Mouse (Mus musculus) liver, postnatal 0 days (tissue): ENCODE data around the gene Eri3. TPM values are rescaled to one million over a fixed set of nuclear protein-coding genes. Genes with fewer than 3 reads are reported as not detected.

Source experiments
- ATAC-seq: fragments of 200-750 bp; cut with Nextera tagmentation; 2 replicates; pipeline ENCODE4 v1.8.0; 2017; ENCODE audit warnings: mild to moderate bottlenecking, moderate library complexity
- DNase-seq: peaks from one replicate; pipeline ENCODE4 v3.0.0-alpha.2; 2016
- H3K27ac ChIP-seq: fragments of 300-500 bp; sonication (generic); 2 replicates; pipeline ENCODE4 v1.5.1; 2014; ENCODE audit warnings: antibody characterized with exemption, moderate library complexity, mild to moderate bottlenecking, low read depth
- H3K27me3 ChIP-seq: fragments of 300-500 bp; sonication (generic); 2 replicates; pipeline ENCODE4 v1.6.1; 2014; ENCODE audit warnings: low read length, control low read depth, mixed read lengths; ENCODE audit not compliant: insufficient read depth
- H3K36me3 ChIP-seq: fragments of 300-500 bp; sonication (generic); replicated peaks from 2 replicates; pipeline ENCODE4 v1.6.1; 2014; ENCODE audit warnings: mild to moderate bottlenecking, control low read depth, low read length, moderate library complexity, mixed read lengths; ENCODE audit not compliant: insufficient read depth
- H3K4me1 ChIP-seq: fragments of 300-500 bp; sonication (generic); 2 replicates; pipeline ENCODE4 v1.6.1; 2014; ENCODE audit warnings: antibody characterized with exemption, mild to moderate bottlenecking, control low read depth; ENCODE audit not compliant: insufficient read depth
- H3K4me2 ChIP-seq: fragments of 300-500 bp; sonication (generic); 2 replicates; pipeline ENCODE4 v1.6.1; 2014; ENCODE audit warnings: low read depth, mild to moderate bottlenecking, low read length, moderate library complexity, mixed read lengths
- H3K4me3 ChIP-seq: fragments of 300-500 bp; sonication (generic); 2 replicates; pipeline ENCODE4 v1.5.1; 2014; ENCODE audit warnings: low read depth, low read length
- H3K9ac ChIP-seq: fragments of 300-500 bp; sonication (generic); replicated peaks from 2 replicates; pipeline ENCODE4 v1.6.1; 2014; ENCODE audit warnings: mild to moderate bottlenecking, moderate library complexity
- H3K9me3 ChIP-seq: fragments of 300-500 bp; sonication (generic); 2 replicates; pipeline ENCODE4 v1.6.1; 2016; ENCODE audit warnings: mild to moderate bottlenecking, control low read depth, low read length, mixed read lengths
- CTCF ChIP-seq: sonication (generic); IDR thresholded peaks from 2 replicates; pipeline ENCODE4 v1.5.1; 2016; ENCODE audit warnings: antibody characterized with exemption, low read depth
- EP300 ChIP-seq: IDR thresholded peaks from 2 replicates; pipeline ENCODE4 v1.6.1; 2016; ENCODE audit warnings: antibody characterized with exemption, low read depth, mild to moderate bottlenecking
- WGBS: fragments of 180-500 bp; shearing (Covaris S2); extraction: QIAGEN DNeasy Blood & Tissue Kit; methylation state at CpG from one replicate; pipeline ENCODE4 v1.1.7; 2014; ENCODE audit not compliant: insufficient replicate concordance; 5-methylcytosine and 5-hydroxymethylcytosine counted together
- polyA plus RNA-seq: library from polyadenylated mRNA; unstranded; fragments of >200 nt; fragmentation: Nextera tagmentation; extraction: Ambion mirVana; gene quantifications from 2 replicates; pipeline ENCODE4 v1.2.1, GENCODE M21; 2015

The Eri3 gene
- polyA plus RNA-seq, 1 experiment from 2014 or later, result 27.8 TPM

DNA sequence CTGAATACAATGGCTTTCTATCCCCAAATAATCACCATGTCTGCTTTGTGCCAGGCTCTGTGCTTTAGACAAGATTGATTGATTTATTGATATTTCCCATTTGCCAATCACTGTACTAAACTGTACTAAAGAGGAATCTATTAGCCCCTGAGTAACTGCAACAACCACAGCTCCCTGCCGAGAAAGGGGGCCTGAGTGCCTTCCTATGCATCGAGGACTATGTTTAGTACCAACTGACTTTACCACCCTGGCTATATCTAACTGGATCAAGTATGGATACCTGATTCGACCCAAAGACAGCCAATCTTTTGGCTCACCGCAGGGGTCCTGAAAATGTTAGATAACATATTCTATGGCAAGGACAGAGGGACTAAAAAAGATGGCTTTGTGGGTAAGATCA is 20.3 kb upstream of the Eri3 start:
- DNase-seq, result no peak
- H3K27ac ChIP-seq, result no peak overlapping the region
- TF ChIP-seq CTCF, result no peak
- TF ChIP-seq EP300, result no peak
- no peaks in the 10 kb centered on the region for H3K4me1 ChIP-seq
- WGBS, result 66% methylated on average over 4 of the region's 4 CpGs
- 0 out of 2 replicates have a peak, but pooled peaks cover 3% of the 10 kb centered on the region for H3K27me3 ChIP-seq
- no peak overlapping the region for H3K4me2 ChIP-seq
- no peak overlapping the region for H3K4me3 ChIP-seq
- no peaks in the 10 kb centered on the region for H3K9me3 ChIP-seq
- H3K9ac ChIP-seq, result no peak overlapping the region
- no peaks in the 10 kb centered on the region for H3K36me3 ChIP-seq
- ATAC-seq, result no peak

DNA sequence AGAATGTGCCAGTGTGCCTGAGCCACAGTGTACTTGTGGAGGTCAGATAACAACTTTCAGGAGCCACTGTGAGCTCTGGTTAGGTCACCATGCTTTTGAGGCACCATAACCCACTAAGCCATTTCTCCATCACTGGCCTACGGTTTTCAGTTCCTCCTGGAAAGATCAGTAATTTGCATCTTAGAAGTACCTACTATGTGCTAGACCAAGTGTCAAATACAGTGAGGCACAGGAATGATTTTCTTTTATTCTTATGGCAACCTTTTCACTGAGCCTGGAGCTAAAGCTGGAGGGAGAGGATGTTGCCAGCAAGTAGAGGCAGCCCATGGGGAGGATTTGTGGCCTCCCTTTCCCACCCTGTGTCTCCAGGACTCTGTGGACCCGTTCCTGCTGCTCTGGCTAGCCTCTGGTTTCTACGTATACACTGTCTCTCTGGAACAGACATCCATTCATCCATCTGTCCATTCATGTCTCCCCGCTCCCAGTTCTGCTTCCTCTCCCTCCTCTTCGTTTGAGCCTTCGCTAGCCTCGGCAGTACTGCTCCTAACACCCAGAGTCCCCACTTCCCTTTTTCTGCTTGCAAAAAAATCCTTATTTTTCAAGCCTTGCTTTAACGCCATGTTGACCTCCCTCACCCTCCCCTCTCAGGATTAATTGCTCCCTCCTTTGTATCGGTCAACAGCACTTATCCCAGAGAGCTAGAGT is 14.5 kb upstream of the Eri3 start:
- 30% methylated on average over 9 of the region's 9 CpGs for WGBS
- H3K9me3 ChIP-seq, result no peaks in the 10 kb centered on the region
- no peak overlapping the region for H3K4me2 ChIP-seq
- H3K9ac ChIP-seq, result no peak overlapping the region
- no peaks in the 10 kb centered on the region; the same call in 1 of the 2 replicates for H3K4me1 ChIP-seq
- no peak overlapping the region for H3K4me3 ChIP-seq
- DNase-seq (no peak), ATAC-seq (no peak)
- no peaks in the 10 kb centered on the region for H3K27me3 ChIP-seq
- TF ChIP-seq CTCF (no peak), EP300 (no peak)
- H3K36me3 ChIP-seq, result no peaks in the 10 kb centered on the region
- H3K27ac ChIP-seq, result no peak overlapping the region

DNA sequence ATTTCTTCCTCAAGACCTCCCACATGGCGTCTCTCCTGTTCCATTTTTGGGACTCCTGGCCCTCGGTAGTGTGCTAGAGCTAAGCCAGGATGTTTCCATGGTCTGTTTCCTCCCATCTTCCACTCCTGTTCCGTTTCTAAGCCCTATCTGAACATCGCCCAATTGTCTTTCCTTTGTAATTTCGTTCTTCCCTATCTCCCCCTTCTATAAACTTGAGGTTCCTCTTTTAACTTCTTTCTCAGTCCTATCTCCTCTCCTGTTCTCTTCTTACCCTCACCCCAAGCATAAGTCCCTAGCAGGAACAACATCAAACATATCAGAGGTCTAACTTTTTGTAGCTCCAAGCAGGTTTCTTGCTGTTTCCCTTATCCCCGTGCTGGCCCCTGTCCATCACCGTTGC is 13.2 kb upstream of the Eri3 start:
- no peak for TF ChIP-seq EP300
- no peak for TF ChIP-seq CTCF
- ATAC-seq, result no peak
- Histone ChIP-seq H3K4me3 (no peak overlapping the region), H3K27ac (no peak overlapping the region), H3K27me3 (no peaks in the 10 kb centered on the region), H3K9ac (no peak overlapping the region), H3K9me3 (no peaks in the 10 kb centered on the region), H3K4me1 (no peaks in the 10 kb centered on the region; the same call in 1 of the 2 replicates), H3K4me2 (no peak overlapping the region), H3K36me3 (no peaks in the 10 kb centered on the region)
- no peak for DNase-seq
- WGBS, result 37% methylated on average over 7 of the region's 7 CpGs

DNA sequence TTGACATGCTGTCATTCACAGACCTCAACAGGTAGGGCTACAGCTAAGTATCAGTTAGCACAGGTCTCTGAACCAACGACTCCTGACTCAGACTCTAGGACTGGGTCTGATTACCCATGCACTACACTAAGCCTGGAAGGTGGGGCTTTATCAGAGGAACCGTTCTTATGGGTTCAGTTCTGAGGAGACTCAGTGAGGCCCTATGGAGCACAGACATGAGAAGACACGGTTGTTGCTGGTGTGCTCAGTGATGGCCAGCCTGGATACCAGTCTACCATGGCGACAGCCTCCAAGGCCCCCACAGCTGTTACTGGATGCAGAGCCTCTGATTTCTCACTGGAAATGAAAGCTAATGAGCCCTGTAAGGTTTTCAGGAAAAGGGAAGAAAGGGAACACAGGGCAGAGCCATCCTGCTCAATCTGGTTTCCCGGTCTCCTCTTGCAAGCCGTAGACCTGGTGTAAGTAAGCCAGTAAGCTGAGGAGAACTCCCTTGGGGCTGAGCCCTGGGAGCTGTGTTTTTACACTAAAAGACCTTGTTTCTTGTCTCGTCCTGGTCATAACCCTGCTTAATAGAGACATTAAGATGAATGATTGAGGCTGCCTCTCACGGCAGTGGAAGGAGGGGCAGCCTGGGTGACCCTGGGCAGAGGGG is 10.7 kb upstream of the Eri3 start:
- Histone ChIP-seq H3K4me2 (no peak overlapping the region), H3K4me1 (no peaks in the 10 kb centered on the region; the same call in 1 of the 2 replicates), H3K27ac (no peak overlapping the region), H3K36me3 (no peaks in the 10 kb centered on the region), H3K4me3 (no peak overlapping the region), H3K9ac (no peak overlapping the region), H3K27me3 (no peaks in the 10 kb centered on the region), H3K9me3 (no peaks in the 10 kb centered on the region)
- TF ChIP-seq CTCF, result no peak
- no peak for TF ChIP-seq EP300
- DNase-seq (no peak), ATAC-seq (no peak)
- 80% methylated on average over 8 of the region's 8 CpGs for WGBS

DNA sequence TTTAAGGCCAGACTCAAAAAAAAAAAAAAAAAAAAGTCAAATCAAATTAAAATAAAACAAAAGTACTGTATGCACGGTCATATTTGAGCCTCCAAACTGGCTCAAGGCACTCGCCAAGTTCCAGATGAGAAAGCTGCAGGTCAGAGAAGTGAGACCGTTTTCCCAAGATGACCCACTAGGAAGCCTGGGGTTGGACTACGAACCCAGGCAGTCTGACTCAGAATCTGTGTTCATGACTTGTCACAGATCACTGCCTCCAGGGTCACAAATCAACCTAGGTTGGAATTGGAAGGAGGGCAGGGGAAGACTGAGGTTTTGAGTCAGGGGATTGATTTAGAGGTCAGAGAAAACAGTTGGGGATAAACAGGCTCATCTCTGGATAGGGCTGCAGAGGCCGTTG is 9.6 kb upstream of the Eri3 start:
- H3K9ac ChIP-seq, result no peak overlapping the region
- ATAC-seq (no peak), DNase-seq (no peak)
- no peak for TF ChIP-seq EP300
- no peak for TF ChIP-seq CTCF
- no peaks in the 10 kb centered on the region for H3K27me3 ChIP-seq
- H3K4me3 ChIP-seq, result no peak overlapping the region
- H3K27ac ChIP-seq, result no peak overlapping the region
- no peaks in the 10 kb centered on the region; the same call in 1 of the 2 replicates for H3K4me1 ChIP-seq
- H3K36me3 ChIP-seq, result no peaks in the 10 kb centered on the region
- no peaks in the 10 kb centered on the region for H3K9me3 ChIP-seq
- WGBS, result 77% methylated on average over 5 of the region's 5 CpGs
- H3K4me2 ChIP-seq, result no peak overlapping the region

DNA sequence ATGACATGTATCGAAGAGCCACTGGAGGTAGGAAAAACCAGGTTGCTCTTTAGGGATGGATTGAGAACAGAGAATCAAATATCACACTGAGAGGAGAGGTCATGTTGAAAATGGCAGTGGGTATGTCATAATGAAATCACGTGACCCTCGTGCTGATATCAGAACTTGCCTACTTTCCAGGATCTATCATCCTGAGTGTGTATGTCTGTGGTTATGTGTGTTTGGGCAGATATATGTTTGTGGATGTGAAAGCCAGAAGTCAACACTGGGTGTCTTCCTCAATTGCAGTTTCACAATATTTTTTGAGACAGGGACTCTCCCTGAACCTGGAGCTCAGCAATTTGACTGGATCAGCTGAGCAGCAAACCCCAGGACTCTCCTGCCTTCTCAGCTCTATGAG is 4.7 kb upstream of the Eri3 start:
- H3K36me3 ChIP-seq, result no peaks in the 10 kb centered on the region
- ATAC-seq (no peak), DNase-seq (no peak)
- H3K4me2 ChIP-seq, result no peak overlapping the region
- TF ChIP-seq CTCF (no peak), EP300 (no peak)
- no peaks in the 10 kb centered on the region for H3K27me3 ChIP-seq
- no peak overlapping the region for H3K27ac ChIP-seq
- no peaks in the 10 kb centered on the region for H3K9me3 ChIP-seq
- no peak overlapping the region for H3K4me3 ChIP-seq
- peaks cover 6% of the 10 kb centered on the region; the same call in 1 of the 2 replicates for H3K4me1 ChIP-seq
- 58% methylated on average over 3 of the region's 3 CpGs for WGBS
- no peak overlapping the region for H3K9ac ChIP-seq
